Mouse (Mus musculus) G1E-ER4 (cell line): ENCODE measurements at regions not wholly inside any gene's neighbourhood (a gene's known extent, or its start where the extent isn't known, plus 50 kb on each side); places are given as distances from the start of the nearest gene placed in this dataset.

ENCODE experiments used
- GATA1 ChIP-seq: IDR thresholded peaks from one replicate; pipeline ENCODE4 v1.8.0; 2012; ENCODE audit warnings: low read length, inconsistent platforms

DNA sequence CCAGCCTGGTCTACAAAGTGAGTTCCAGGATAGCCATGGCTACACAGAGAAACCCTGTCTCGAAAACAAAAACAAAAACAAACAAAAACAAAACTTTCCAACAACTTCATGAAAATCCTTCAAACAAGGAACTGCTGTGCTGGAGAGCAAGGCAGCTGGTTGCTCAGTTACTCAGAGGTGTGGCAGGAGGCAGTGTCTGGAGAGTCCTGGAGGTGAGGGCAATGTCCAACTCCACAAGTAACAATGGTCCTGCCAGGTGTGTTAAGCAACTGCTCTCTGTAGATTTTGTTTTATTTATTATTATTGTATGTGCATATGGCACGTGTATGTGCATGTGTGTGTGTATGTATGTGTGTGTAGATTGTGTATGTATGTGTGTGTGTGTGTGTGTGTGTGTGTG, 126.0 kb downstream of the Zfp706 start:
- TF ChIP-seq GATA1 = no peak

DNA sequence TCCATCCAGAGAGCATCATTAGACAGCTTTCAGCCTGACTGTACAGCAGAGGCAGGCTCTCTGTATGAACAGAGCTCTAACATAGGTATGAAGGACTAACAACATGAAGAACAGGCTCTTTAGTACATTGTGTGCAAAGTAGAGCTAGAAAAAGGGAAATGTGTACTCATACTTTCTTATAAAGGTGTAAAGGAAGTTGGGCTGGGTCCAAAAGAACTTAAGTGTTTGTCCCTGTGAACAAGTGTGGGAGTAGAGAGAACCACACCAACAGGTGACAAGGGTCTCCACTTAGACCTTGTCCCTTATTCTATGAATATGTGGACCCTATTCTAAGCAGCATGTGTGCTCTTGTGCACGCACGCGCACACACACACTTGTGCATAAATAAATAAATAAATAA, 127.0 kb downstream of the Zfp706 start:
- TF ChIP-seq GATA1 = no peak

DNA sequence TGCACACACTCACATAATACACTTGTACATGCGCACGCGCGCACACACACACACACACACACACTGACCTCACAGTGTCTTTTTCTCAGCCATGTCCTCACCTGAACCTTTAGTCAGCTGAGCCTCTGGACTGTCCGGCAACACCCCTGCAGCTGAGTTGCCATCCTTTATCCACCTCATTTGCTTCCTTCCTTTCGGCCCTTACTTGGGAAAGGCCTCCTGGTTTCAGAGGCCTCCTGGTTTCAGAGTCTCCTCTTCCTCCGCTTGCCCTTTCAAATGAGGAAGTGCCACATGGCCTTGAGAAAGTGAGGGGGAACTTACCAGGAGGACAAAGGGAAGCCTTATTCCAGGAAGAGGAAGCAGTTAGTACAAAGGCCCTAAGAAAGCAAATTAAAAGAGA, 128.0 kb downstream of the Zfp706 start:
- TF ChIP-seq GATA1 = no peak

DNA sequence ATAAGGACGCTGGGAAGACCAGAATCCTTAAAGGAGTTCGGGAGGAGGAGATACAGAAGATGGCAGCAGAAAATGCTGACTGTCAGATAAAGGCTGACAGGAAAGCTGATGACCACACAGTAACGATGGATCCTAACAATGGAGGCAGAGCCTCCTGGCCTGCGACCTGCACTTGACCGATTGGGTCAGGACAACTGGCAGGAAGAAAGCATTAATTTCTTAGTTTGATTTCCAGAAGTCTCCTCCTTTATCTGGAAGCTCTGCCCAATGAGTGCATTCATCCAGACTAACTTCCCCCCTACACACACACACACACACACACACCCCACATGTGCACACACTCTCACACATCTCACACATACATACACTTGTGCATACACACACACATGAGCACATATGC, 128.6 kb downstream of the Zfp706 start:
- no peak for TF ChIP-seq GATA1

DNA sequence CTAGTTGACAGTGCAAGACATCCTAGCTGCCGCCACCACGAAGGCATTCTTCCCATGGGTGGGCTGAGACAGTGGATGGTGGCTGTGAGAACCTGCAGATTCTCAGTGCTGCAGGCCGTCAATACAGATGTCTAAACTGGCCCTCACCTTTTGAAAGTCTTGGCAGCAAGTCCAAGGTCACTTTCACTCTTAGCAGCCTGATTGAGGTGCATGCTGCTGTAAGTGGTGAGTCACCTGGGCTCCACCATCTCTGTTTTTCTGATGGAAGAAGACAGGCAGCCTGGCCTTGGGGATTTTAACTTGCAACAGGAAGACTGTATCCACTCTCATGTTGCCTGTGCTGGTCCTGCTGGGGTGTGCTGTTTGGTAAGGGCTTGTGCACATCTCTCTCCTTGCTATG, 129.3 kb downstream of the Zfp706 start:
- TF ChIP-seq GATA1 = no peak

DNA sequence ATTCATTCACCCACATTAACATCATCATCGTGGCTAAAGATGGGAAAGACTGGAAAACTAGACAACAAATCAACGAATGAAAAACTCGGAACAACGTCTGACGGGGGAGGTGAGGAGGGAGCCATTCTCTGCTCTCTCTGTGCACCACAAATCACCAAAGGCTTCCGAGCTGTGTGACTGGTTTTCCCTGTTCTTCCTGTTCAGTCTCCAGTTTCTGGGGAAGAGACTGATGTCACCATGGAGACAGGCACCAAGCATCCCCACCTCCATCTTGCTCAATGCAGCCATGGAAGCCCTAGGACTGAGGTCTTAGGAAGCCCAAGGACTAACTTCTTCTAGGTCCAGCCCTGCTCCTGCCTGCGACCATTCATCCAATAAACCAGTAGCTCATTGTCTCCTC, 130.1 kb downstream of the Zfp706 start:
- no peak for TF ChIP-seq GATA1

DNA sequence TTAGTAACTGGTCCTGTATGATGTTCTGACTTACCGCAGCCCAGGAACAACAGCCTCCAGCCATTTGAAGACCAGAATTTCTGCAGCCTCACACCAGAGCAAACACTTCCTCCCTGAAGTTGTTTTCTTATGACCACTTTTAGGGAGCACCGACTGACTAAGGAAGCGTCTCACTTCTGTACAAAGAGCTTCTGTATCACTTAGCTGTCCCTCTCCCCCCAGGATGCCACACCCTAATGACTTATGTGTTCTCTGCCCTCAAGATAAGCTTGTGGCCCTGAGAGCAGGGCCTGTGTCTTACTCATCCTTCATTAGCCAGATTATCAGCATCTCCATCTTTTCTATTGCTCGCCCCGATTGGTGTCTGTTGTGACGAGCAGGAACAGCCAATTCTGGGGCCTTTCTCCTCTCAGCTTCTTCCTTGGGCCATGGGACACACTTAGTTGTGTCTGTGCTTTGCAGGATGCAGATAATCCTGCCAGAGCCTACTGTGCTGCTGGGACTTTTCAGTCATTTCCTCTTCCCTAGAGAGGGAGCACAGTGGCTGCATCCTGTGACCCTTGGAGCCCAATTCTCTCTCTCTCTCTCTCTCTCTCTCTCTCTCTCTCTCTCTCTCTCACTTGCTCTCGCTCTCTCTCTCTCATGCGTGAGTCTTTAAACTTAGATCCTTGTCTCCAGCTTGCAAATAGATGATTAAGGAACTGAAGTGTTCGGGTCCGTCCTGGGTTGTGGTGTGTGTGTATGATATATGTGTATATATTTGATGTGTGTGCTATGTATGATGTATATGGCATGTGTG, 131.4 kb downstream of the Zfp706 start:
- TF ChIP-seq GATA1 = peak; percentile 84

DNA sequence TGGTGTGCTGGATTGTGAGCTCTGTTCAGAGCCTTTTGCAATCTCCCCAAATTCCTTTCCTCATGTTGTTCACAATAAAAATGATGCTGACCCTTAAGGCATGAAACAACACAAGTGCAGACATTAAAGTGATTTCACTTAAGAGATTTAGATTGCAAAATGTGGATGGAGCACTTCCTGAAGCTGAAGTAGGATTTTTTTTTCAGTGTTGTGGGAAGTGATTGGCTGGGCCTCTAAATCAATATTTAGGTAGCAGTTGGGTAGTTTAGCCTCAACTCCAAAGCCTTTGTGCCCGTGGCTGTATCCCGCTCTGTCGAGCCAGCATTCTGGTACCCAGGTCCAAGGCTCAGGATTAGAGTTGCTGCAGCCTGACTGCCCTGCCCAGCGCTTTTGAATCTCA, 133.0 kb downstream of the Zfp706 start:
- TF ChIP-seq GATA1 = no peak

DNA sequence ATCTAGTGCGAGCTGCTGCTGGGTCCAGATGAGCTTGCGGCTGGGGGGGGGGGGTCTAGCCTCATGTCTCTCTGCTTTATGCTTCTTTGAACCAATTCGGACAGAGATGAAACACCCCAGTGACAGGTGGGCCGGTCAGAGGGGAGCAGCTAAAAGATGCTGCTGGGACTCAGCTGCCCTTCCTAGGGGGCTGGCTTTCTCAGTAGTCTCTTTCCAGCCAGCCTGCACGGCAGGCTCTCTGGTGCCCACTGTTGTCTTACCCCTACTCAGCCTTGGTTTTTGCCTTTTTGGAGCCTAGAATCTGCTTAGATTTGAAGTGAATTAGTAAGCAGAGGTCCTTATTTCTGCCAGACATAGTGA, 133.7 kb downstream of the Zfp706 start:
- TF ChIP-seq GATA1 = no peak

DNA sequence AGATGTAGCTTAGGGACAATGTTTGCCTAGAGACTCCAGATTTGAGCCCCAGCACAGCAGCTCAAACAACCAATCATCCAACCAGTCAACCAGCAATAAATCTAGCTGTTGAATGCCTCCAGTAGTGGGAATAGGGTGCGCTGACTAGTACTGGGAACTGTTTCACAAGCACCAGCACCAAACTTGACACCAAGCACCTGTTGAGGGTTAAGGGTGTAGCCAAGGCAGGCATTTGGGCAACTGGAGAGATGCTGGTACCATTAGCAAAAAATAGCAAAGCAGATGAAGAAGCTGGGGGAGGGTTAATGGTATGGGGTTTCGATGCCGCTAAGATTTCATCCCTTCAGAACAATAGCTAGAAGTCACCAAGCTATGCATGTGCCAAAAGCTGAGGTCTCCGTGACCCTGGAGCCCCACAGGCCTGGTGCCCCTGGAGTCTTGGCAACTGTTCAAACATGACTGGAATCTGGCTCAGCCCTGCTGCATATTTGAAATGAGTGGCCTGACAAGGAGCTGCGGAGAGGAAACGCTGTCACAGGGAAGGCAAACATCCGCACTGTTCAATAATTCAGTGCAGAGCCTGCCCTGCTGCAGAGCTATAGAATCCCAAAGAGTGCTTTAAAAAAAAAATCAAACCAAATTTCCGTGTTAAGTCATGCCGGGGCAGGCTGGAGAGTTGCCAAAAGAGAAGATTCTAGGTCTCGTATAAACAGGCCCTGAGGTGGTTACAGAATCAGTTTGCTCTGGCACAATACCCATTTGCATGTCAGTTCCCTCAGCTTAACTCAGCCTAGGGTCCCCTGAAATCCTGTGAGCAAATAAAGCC, 134.3 kb downstream of the Zfp706 start:
- TF ChIP-seq GATA1 = no peak

DNA sequence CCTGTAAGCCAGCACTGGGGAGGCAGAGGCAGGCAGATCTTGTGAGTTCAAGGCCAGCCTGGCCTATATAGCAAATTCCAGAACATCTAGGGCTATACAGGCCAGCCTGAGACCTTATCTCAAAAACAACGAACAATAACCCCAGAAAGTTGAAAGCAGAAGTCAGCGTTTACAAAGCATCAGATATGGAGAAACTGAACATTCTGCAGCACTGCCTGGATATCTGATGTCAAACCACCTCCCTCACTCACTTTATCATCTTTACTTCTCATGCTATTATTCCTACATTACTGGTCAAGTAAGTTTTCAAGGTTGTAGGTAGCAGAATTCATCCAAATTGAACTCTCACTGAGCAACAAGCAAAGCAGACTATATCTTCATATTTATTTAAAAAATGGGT, 135.0 kb downstream of the Zfp706 start:
- TF ChIP-seq GATA1 = no peak

DNA sequence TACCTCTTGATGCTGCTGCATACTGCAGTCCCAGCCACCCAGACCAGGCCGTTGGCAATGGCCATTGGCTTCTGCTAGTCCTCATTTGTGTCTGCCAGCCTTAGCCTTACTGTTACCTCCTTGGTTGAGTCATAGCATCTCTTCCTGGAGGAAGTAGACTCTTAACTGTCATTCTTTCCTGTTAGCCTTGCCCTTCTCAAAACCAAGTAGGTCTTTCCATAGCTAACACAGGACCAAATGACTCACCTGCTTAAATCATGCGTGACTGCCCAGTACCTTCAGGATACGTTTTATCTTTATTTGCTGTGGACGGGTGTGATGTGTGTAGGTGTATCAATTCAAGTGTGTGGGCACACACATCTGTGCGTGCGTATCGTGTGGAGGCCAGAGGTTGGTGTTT, 136.9 kb downstream of the Zfp706 start:
- no peak for TF ChIP-seq GATA1

DNA sequence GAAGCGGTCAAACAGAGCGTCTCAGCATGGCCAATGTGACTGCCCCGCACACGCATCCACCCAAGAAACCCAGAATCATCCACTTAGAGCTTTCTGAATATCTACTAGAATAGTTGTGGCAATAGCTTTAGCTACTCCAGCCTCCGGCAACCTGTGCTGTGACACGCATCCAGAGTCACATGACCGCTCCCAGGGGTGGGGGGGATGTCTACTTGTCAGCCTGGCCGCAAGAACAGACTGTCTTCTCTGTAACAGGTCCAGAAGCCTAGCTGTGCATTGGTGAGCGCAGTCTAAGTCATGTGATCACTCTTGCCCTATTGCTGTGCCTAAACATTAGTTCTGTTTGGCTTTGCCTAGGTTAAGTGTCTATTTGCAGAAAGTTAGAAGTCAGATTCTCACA, 137.5 kb downstream of the Zfp706 start:
- no peak for TF ChIP-seq GATA1

DNA sequence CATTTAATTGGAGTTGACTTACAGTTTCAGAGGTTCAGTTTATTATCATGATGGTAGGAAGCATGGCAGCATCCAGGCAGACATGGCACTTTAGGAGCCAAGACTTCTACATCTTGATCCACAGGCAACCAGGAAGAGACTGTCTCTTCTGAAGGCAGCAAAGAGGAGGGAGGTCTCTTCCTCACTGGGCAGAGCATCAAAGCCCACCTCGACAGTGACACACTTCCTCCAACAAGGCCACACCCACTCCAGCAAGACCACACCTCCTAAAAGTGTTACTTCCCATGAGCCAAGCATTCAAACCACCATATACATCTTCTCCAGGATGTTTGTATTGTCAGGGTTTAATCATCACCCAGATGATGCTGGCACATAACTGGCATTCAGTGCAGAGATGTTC, 141.5 kb downstream of the Zfp706 start:
- TF ChIP-seq GATA1 = no peak

DNA sequence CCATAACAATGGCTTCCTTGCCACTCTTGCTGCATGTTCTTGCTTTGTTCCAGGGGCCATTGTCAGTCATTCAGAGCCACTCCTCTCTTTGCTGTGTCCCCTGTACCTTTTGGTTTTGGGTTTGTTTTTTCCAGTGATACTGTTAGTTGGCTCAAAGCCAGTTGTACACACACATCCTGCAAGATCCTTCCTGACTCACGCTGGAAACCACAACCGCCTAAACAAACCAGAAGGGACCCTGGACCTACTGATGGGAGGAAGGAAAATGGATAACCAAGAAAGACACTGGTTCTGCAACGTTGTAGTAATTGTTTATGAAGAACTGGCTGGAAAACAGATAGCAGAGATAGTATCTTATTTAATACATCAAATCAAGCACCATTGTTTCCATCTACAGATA, 142.2 kb downstream of the Zfp706 start:
- no peak for TF ChIP-seq GATA1

DNA sequence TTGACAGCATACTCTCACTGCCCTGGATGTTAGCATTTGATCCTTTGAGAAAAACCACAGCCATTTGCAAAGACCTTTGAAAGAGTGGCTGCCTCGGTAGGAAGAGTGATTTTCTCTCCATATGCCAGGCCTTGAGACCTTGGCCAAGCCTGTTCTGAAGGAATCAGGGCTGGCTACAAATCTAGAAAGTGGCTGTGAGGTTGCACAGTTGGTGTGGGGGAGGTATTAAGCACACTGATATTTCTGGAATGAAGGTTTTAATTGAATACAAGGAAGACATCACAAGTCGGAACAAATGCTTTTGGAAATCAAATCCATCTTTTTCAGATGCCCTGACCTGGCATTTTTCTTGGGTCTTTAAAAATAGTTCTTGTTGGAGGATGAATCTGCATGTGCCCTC, 143.5 kb downstream of the Zfp706 start:
- no peak for TF ChIP-seq GATA1

DNA sequence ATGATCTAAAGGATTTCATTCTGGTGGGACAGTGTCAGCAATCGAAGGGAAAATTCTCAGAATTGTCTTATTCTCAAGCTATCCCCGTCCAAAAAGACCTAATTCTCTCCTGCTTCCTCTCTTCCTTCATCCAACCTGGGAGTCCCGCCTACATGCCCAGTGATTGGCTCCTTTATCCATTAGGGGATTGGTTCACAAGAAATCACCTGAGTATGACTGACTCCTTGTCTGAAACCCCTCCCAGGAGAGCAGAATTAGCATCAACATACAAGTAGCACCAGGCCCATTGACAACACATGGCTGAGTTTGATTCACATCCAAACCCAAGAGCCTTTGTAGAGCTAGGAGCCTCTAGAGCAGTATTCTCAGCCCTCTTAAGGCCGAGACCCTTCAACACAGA, 148.9 kb downstream of the Zfp706 start:
- TF ChIP-seq GATA1 = no peak
